Mouse (Mus musculus): ENCODE measurements at regions not wholly inside any gene's neighbourhood (a gene's known extent, or its start where the extent isn't known, plus 50 kb on each side); places are given as distances from the start of the nearest gene placed in this dataset.

- DNase-seq (ENCODE audit: extremely low spot score, low spot score): no peak
- Histone ChIP-seq H3K4me1 (peaks cover 4% of the 10 kb centered on the region), H3K4me3 (no peak overlapping the region), H3K27me3 (ENCODE audit: poor library complexity, severe bottlenecking) (no peaks in the 10 kb centered on the region), H3K27ac (no peak overlapping the region), H3K9me3 (no peaks in the 10 kb centered on the region), H3K36me3 (replicated peaks) (no peaks in the 10 kb centered on the region)
- WGBS: 82% methylated on average over 1 of the region's 1 CpGs
Observed at GRCm38 (mm10) chr13:91274131-91274530, 50.4 kb upstream of the Atg10 start.

- Histone ChIP-seq H3K4me1 (peaks cover 4% of the 10 kb centered on the region), H3K4me3 (no peak overlapping the region)
- 76% methylated on average over 6 of the region's 6 CpGs for WGBS
Observed at GRCm38 (mm10) chr13:91274615-91275014, 50.8 kb upstream of the Atg10 start.

GRCm38 (mm10) chr13:91279487-91279886 lies 55.7 kb upstream of the Atg10 start:
- H3K27me3 ChIP-seq (ENCODE audit: poor library complexity, severe bottlenecking): no peaks in the 10 kb centered on the region
- H3K9me3 ChIP-seq: no peaks in the 10 kb centered on the region
- H3K27ac ChIP-seq: no peak overlapping the region
- DNase-seq (ENCODE audit: extremely low spot score, low spot score): no peak
- H3K4me1 ChIP-seq: peaks cover 2% of the 10 kb centered on the region
- H3K36me3 ChIP-seq (replicated peaks): no peaks in the 10 kb centered on the region
- WGBS: 83% methylated on average over 3 of the region's 3 CpGs
- H3K4me3 ChIP-seq: no peak overlapping the region

More at GRCm38 (mm10) chr13:91274615-91275014, 50.8 kb upstream of the Atg10 start:
- Histone ChIP-seq H3K36me3 (replicated peaks) (no peaks in the 10 kb centered on the region), H3K27me3 (ENCODE audit: poor library complexity, severe bottlenecking) (no peaks in the 10 kb centered on the region), H3K9me3 (no peaks in the 10 kb centered on the region), H3K27ac (no peak overlapping the region)
- DNase-seq (ENCODE audit: extremely low spot score, low spot score): no peak

GRCm38 (mm10) chr13:91295552-91296170 lies 71.9 kb upstream of the Atg10 start:
- Histone ChIP-seq H3K27me3 (ENCODE audit: poor library complexity, severe bottlenecking) (no peaks in the 10 kb centered on the region), H3K36me3 (replicated peaks) (no peaks in the 10 kb centered on the region), H3K4me1 (no peaks in the 10 kb centered on the region), H3K4me3 (no peak overlapping the region), H3K9me3 (no peaks in the 10 kb centered on the region), H3K27ac (no peak overlapping the region)
- no peak for DNase-seq (ENCODE audit: extremely low spot score, low spot score)
- WGBS: 83% methylated on average over 7 of the region's 7 CpGs

GRCm38 (mm10) chr13:91296521-91297160 lies 72.9 kb upstream of the Atg10 start:
- Histone ChIP-seq H3K36me3 (replicated peaks) (no peaks in the 10 kb centered on the region), H3K4me1 (no peaks in the 10 kb centered on the region), H3K9me3 (no peaks in the 10 kb centered on the region), H3K27me3 (ENCODE audit: poor library complexity, severe bottlenecking) (no peaks in the 10 kb centered on the region), H3K4me3 (no peak overlapping the region), H3K27ac (no peak overlapping the region)
- 84% methylated on average over 5 of the region's 5 CpGs for WGBS
- no peak for DNase-seq (ENCODE audit: extremely low spot score, low spot score)

GRCm38 (mm10) chr13:91301849-91302248 lies 78.1 kb upstream of the Atg10 start:
- no peaks in the 10 kb centered on the region for H3K27me3 ChIP-seq (ENCODE audit: poor library complexity, severe bottlenecking)
- H3K9me3 ChIP-seq: no peaks in the 10 kb centered on the region
- no peaks in the 10 kb centered on the region for H3K36me3 ChIP-seq (replicated peaks)
- no peak for DNase-seq (ENCODE audit: extremely low spot score, low spot score)
- H3K4me1 ChIP-seq: no peaks in the 10 kb centered on the region
- H3K4me3 ChIP-seq: no peak overlapping the region
- no peak overlapping the region for H3K27ac ChIP-seq
- 81% methylated on average over 1 of the region's 1 CpGs for WGBS

GRCm38 (mm10) chr13:91305697-91306405 lies 82.1 kb upstream of the Atg10 start:
- no peaks in the 10 kb centered on the region for H3K27me3 ChIP-seq (ENCODE audit: poor library complexity, severe bottlenecking)
- no peaks in the 10 kb centered on the region for H3K4me1 ChIP-seq
- H3K36me3 ChIP-seq (replicated peaks): no peaks in the 10 kb centered on the region
- no peak for DNase-seq (ENCODE audit: extremely low spot score, low spot score)
- no peak overlapping the region for H3K27ac ChIP-seq
- no peaks in the 10 kb centered on the region for H3K9me3 ChIP-seq
- WGBS: 90% methylated on average over 6 of the region's 6 CpGs
- no peak overlapping the region for H3K4me3 ChIP-seq

GRCm38 (mm10) chr13:91306545-91306944 lies 82.8 kb upstream of the Atg10 start:
- WGBS: 85% methylated on average over 4 of the region's 4 CpGs
- Histone ChIP-seq H3K9me3 (no peaks in the 10 kb centered on the region), H3K36me3 (replicated peaks) (no peaks in the 10 kb centered on the region), H3K27ac (no peak overlapping the region), H3K27me3 (ENCODE audit: poor library complexity, severe bottlenecking) (no peaks in the 10 kb centered on the region), H3K4me1 (no peaks in the 10 kb centered on the region), H3K4me3 (no peak overlapping the region)
- no peak for DNase-seq (ENCODE audit: extremely low spot score, low spot score)

- DNase-seq (ENCODE audit: extremely low spot score, low spot score): no peak
- Histone ChIP-seq H3K9me3 (no peaks in the 10 kb centered on the region), H3K4me3 (no peak overlapping the region), H3K36me3 (replicated peaks) (no peaks in the 10 kb centered on the region), H3K27me3 (ENCODE audit: poor library complexity, severe bottlenecking) (no peaks in the 10 kb centered on the region), H3K27ac (no peak overlapping the region), H3K4me1 (no peaks in the 10 kb centered on the region)
- WGBS: 89% methylated on average over 5 of the region's 5 CpGs
Observed at GRCm38 (mm10) chr13:91312905-91313571, 89.3 kb upstream of the Atg10 start.

- Histone ChIP-seq H3K9me3 (no peaks in the 10 kb centered on the region), H3K27me3 (ENCODE audit: poor library complexity, severe bottlenecking) (no peaks in the 10 kb centered on the region), H3K27ac (no peak overlapping the region), H3K4me3 (no peak overlapping the region), H3K4me1 (no peaks in the 10 kb centered on the region), H3K36me3 (replicated peaks) (no peaks in the 10 kb centered on the region)
- DNase-seq (ENCODE audit: extremely low spot score, low spot score): no peak
- WGBS: 93% methylated on average over 6 of the region's 6 CpGs
Observed at GRCm38 (mm10) chr13:91322331-91322730, 98.6 kb upstream of the Atg10 start.

- 90% methylated on average over 3 of the region's 3 CpGs for WGBS
- Histone ChIP-seq H3K4me1 (no peaks in the 10 kb centered on the region), H3K36me3 (replicated peaks) (no peaks in the 10 kb centered on the region), H3K9me3 (no peaks in the 10 kb centered on the region), H3K4me3 (no peak overlapping the region), H3K27me3 (ENCODE audit: poor library complexity, severe bottlenecking) (no peaks in the 10 kb centered on the region), H3K27ac (no peak overlapping the region)
- DNase-seq (ENCODE audit: extremely low spot score, low spot score): no peak
Observed at GRCm38 (mm10) chr13:91326834-91327233, 103.1 kb upstream of the Atg10 start.

GRCm38 (mm10) chr13:91334283-91334682 lies 110.5 kb upstream of the Atg10 start:
- H3K9me3 ChIP-seq: no peaks in the 10 kb centered on the region
- H3K27ac ChIP-seq: no peak overlapping the region
- H3K36me3 ChIP-seq (replicated peaks): no peaks in the 10 kb centered on the region
- H3K27me3 ChIP-seq (ENCODE audit: poor library complexity, severe bottlenecking): no peaks in the 10 kb centered on the region
- no peak for DNase-seq (ENCODE audit: extremely low spot score, low spot score)
- no peak overlapping the region for H3K4me3 ChIP-seq
- no peaks in the 10 kb centered on the region for H3K4me1 ChIP-seq

- 73% methylated on average over 1 of the region's 1 CpGs for WGBS
- no peaks in the 10 kb centered on the region for H3K27me3 ChIP-seq (ENCODE audit: poor library complexity, severe bottlenecking)
- no peaks in the 10 kb centered on the region for H3K36me3 ChIP-seq (replicated peaks)
- H3K27ac ChIP-seq: no peak overlapping the region
- DNase-seq (ENCODE audit: extremely low spot score, low spot score): no peak
- H3K9me3 ChIP-seq: peaks cover 3% of the 10 kb centered on the region; the same call in 1 of the 2 replicates
- no peak overlapping the region for H3K4me3 ChIP-seq
- H3K4me1 ChIP-seq: no peaks in the 10 kb centered on the region
Observed at GRCm38 (mm10) chr13:91344139-91344538, 115.9 kb upstream of the Ssbp2 start.
